Mouse (Mus musculus) right cerebral cortex, postnatal 10 days (tissue): Measurements from ENCODE around the gene Adgrg1.

Experiments used
- DNase-seq, 2 experiments: peaks; one replicate each; pipeline ENCODE4 v3.0.0; 2021; ENCODE audit warnings: low spot score in 2 of 2

Gene Adgrg1

GRCm38 (mm10) chr8:94974467-94975165, at the start of gene Adgrg1:
Gene Adgrg1, plus strand, starts transcription at chr8:94974751.
- DNase-seq: no peak

DNA sequence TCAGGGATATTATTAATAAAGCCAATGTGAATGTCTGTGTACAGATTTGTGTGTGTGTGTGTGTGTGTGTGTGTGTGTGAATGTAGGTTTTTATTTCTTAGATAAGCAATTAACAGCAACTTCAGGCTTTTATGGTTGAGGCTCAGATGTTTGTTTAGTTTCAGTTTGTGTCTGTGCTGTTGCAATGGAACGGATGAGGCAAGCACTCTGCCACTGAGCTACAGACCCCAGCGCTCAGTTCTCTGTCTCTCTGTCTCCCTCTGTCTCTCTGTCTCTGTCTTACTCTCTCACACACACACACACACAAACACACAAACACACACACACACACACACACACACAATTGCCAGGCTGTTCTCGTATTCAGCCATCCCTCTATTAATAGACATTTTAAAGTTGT, 46.3 kb upstream of the Adgrg1 start:
- no peak for DNase-seq

- DNase-seq: no peak
Observed at GRCm38 (mm10) chr8:94933918-94934317, 40.6 kb upstream of the Adgrg1 start.

- no peak for DNase-seq
Observed at GRCm38 (mm10) chr8:94935172-94935571, 39.4 kb upstream of the Adgrg1 start.

GRCm38 (mm10) chr8:94942566-94942965, 32.0 kb upstream of the Adgrg1 start:
- peak in 1 of 2 experiments; percentile 60 for DNase-seq

DNA sequence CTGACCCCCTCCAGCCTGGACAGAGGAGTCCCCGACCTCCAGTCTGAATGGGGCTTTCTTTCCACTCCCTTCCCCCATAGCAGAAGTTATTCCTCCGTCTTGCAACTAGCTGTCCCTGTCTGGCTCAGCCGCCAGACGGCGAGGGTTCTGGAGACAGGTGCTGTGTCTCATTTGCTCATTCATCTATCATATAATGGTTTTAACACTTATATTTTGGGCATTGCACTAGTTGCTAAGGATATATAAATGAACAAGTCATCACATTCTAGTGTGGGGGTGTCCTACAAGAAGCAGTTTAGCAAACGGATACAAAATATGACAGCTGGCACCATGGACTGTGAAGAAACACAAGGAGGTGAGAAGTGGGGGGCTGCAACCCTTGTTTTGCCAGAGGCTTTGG, 29.4 kb upstream of the Adgrg1 start:
- peak; percentile 78 to 89 for DNase-seq

GRCm38 (mm10) chr8:94948421-94948820, 26.1 kb upstream of the Adgrg1 start:
- DNase-seq: no peak

DNA sequence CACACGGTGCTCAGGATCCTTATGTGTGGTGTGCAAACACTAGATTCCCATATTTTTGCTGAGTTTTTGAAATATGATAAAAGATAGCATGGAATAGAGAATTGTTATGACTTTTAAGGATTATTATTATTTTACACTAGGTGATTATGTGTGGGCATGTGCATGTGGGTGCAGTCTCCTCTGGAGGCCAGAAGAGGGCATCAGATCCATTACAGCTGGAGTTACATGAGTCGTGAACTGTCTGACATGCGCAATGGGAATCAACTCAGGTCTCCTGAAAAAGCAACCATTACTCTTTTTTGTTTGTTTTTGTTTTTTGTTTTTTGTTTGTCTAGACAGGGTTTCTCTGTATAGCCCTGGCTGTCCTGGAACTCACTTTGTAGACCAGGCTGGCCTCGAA, 25.5 kb upstream of the Adgrg1 start:
- DNase-seq: no peak

DNA sequence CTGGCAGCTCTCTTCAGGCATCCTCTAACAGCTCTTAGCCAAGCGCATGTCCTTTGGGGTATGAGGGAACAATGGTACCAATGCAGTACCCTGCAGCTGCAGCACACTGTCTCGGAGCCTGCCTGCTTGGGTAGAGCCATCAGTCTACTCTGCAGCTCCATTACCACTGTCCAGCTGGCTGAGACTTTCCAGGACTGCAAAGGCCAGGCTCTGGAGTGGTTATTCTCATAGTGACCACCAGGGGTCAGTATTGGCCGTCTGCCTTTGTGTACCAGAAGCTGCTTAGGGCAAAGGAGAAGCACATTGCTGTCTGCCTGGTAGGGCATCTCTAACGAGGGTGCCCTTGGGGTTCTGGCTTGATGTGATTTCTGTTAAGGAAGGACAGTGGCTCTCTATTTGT, 24.5 kb upstream of the Adgrg1 start:
- DNase-seq: peak; percentile 83 to 85

- no peak for DNase-seq
Observed at GRCm38 (mm10) chr8:94950458-94950857, 24.1 kb upstream of the Adgrg1 start.

DNA sequence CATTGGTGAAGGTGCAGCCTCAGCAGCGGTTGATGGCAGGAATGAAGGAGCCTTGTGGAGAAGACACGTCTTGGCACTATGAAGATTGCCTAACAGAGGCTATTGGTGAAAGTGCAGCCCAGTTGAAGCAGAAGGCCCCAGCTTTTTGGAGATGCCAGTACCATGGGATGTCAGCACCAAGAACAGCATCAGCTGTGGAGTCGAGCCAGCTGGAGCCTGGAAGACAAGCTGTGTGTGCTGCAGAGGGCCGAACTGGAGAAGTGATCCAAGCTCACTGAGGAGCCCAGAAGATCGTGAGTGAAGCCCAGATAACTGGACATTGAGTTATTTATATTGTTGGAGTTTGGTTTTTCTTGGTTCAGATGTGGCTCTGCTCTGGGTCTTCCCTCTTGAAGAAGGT, 22.5 kb upstream of the Adgrg1 start:
- DNase-seq: no peak

DNA sequence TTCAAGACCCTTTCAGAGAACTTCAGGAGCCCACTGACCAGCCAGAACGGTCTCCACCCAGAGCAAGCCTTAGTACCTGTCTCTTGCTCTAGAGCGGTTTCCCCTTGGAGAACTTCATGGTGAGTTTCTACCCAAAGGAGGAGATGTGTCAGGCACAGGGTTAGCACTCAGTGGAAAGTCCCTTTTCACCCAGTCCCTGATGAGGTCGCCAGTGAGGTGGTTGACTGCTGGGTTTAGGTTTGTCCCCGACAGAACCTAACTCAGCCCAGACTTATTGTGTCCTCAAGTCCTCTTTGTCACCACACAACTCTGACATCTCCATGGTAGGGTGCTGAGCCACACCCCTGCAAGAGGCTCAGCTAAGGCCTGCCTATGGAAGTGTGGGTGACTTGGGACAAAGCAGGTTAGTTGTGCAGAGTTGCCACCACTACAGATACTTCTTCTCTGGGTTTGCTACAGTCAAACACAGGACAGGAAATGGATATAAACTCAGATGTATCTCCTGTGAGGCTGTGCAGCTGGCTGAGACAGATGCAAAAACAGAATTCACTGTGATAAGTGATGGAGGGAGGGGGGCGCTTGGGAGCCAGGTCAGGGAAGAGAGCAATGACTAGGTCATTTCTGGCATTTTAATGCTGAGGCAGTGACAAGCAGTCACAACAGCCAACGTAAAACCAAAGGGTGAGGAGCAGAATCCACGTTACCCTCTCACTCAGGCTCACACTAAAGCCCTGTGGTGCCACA, 20.8 kb upstream of the Adgrg1 start:
- no peak for DNase-seq

- DNase-seq: no peak
Observed at GRCm38 (mm10) chr8:94954368-94954737, 20.2 kb upstream of the Adgrg1 start.

GRCm38 (mm10) chr8:94954921-94955758, 19.4 kb upstream of the Adgrg1 start:
- DNase-seq: peak; percentile 76

GRCm38 (mm10) chr8:94956078-94956574, 18.4 kb upstream of the Adgrg1 start:
- DNase-seq: no peak

GRCm38 (mm10) chr8:94962201-94962600, 12.3 kb upstream of the Adgrg1 start:
- DNase-seq: no peak

DNA sequence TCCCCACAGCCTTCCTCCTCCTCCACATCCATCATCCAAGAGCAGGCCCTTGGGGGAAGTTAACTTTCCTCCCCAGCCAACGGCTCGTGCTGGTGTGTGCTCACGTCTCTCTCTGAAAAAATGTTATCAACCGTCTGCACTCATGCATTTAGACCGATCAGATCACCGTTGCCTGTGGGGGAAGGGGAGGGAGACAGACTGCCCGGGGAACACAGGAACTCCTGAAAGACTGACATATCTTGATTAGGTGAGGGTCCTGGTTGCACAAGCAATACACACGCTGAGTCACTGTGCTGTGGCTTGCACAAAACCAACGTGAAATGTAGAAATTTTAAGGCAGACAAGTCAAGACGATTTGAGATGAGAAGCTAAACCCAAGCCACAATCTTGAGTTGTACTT, 9.7 kb upstream of the Adgrg1 start:
- no peak for DNase-seq

- DNase-seq: peak in 1 of 2 experiments; percentile 46
Observed at GRCm38 (mm10) chr8:94966578-94966977, 8.0 kb upstream of the Adgrg1 start.

DNA sequence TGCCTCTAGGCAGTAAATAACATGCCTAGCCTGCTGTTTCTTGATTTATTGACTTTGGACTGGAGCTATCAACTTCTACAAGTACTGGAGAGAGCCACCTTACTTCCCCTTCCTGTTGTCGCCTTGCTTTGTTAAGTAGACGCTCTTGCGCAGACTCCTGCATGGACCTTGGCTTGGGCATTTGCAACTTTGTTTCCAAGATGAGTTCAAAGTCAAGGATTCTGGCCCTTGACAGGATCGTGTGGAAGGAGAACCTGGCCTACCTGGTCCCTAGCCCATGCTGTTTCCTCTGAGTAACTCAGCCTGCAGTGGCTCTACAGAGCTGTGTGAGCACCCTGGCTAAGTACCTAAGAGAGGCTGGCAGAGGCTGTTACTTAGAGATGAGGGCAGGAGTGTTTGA, 7.5 kb upstream of the Adgrg1 start:
- DNase-seq: no peak

DNA sequence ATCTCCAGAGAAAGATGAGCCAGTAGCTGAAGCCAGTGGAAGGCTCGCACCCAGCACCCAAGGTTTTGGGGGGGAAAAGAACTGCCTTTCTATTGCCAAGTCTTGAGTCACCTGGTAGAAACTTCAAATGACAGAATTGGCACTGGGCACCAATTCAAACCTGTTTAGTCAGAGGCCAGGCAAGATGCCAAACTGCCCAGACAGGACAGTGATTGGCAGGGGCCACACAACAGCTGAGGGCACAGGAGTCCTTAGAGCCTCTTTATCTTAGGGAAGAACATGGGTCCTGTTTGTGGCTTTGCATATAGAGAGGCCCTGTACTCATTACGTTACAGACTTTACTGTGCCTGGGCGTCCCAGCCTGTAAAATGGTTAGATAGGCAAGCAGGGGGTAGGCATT, 7.0 kb upstream of the Adgrg1 start:
- DNase-seq: peak in 1 of 2 experiments; percentile 40

DNA sequence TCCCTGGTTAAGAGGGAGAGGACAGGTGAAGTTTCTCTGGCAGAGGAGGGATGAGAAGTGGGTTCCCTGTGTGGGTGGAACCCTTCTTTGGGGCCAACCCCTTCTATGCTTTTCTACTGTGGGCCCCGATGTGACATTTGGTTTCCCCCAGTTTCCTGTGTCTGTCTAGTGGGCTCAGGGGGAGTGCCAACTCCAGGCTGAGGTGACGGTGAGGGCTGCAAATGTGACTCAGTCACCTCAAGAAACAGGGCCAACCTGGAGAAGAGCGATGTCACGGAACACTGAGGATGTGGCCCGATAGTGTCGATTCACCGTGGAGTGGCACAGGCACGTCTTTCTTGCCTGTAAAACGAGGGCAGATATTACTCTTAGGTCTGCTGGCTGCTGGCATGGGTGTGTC, 1.3 kb upstream of the Adgrg1 start:
- DNase-seq: no peak

DNA sequence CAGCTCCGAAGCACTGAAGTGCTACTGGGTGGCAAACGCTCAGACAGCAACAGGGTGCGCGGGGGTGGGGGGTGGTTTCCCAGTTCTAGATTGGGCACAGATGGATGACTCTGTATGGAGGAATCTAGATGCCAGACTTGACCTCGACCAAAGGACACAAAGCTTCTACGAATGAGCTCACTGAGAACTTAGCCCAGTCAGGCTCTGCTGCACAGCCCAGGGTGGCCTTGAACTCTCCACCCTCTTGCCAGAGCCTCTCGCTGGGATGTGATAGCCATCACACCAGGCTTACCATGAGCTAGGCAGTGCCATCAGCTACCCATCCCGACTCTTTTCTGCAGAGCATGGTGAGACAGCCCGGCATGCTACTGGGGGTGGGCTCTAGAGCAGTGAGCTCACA, 765 bp upstream of the Adgrg1 start:
- DNase-seq: no peak
